Mouse (Mus musculus): ENCODE measurements at regions not wholly inside any gene's neighbourhood (a gene's known extent, or its start where the extent isn't known, plus 50 kb on each side); places are given as distances from the start of the nearest gene placed in this dataset.

- TF ChIP-seq CTCF (IDR thresholded peaks at IDR 0.05): no peak
- no peak for TF ChIP-seq EP300 (IDR thresholded peaks at IDR 0.05; ENCODE audit: insufficient read depth, low read depth, low read length)
Observed at GRCm38 (mm10) chr2:158951061-158951460, 156.5 kb downstream of the Dhx35 start.
